Mouse (Mus musculus) lung, embryonic 14.5 days (tissue): Measurements from ENCODE around the gene Klrg1. TPM values are rescaled to one million over a fixed set of nuclear protein-coding genes. Genes with fewer than 3 reads are reported as not detected.

Experiments
- ATAC-seq: fragments of 200-750 bp; cut with Nextera tagmentation; 2 replicates; pipeline ENCODE4 v1.8.0; 2017; ENCODE audit warnings: mild to moderate bottlenecking, moderate TSS enrichment, moderate library complexity; ENCODE audit not compliant: insufficient read depth
- DNase-seq: peaks from one replicate; pipeline ENCODE4 v3.0.0-alpha.2; 2015
- H3K27ac ChIP-seq: fragments of 300-500 bp; sonication (generic); 2 replicates; pipeline ENCODE4 v1.5.1; 2014; ENCODE audit warnings: low read depth, mild to moderate bottlenecking, moderate library complexity
- H3K27me3 ChIP-seq: fragments of 300-500 bp; sonication (generic); 2 replicates; pipeline ENCODE4 v1.6.1; 2014; ENCODE audit warnings: low read length, control low read depth; ENCODE audit not compliant: insufficient read depth
- H3K36me3 ChIP-seq: fragments of 300-500 bp; sonication (generic); 2 replicates; pipeline ENCODE4 v1.6.1; 2014; ENCODE audit warnings: control low read depth; ENCODE audit not compliant: insufficient read depth
- H3K4me1 ChIP-seq: fragments of 300-500 bp; sonication (generic); 2 replicates; pipeline ENCODE4 v1.6.1; 2014; ENCODE audit warnings: antibody characterized with exemption, control low read depth; ENCODE audit not compliant: insufficient read depth
- H3K4me2 ChIP-seq: fragments of 300-500 bp; sonication (generic); 2 replicates; pipeline ENCODE4 v1.6.1; 2014; ENCODE audit warnings: mild to moderate bottlenecking
- H3K4me3 ChIP-seq: fragments of 300-500 bp; sonication (generic); 2 replicates; pipeline ENCODE4 v1.5.1; 2014; ENCODE audit warnings: low read depth, low read length
- H3K9ac ChIP-seq: fragments of 300-500 bp; sonication (generic); 2 replicates; pipeline ENCODE4 v1.6.1; 2014
- H3K9me3 ChIP-seq: fragments of 300-500 bp; sonication (generic); 2 replicates; pipeline ENCODE4 v1.6.1; 2016; ENCODE audit warnings: low read depth, low read length, control low read depth
- CTCF ChIP-seq: IDR thresholded peaks from 2 replicates; pipeline ENCODE4 v1.5.1; 2016; ENCODE audit warnings: antibody characterized with exemption, low read depth
- WGBS: fragments of 180-500 bp; shearing (Covaris S2); extraction: QIAGEN DNeasy Blood & Tissue Kit; methylation state at CpG from one replicate; pipeline ENCODE4 v1.1.7; 2014; 5-methylcytosine and 5-hydroxymethylcytosine counted together
- polyA plus RNA-seq: library from polyadenylated mRNA; unstranded; fragments of >200 nt; fragmentation: Nextera tagmentation; extraction: Ambion mirVana; gene quantifications from 2 replicates; pipeline ENCODE4 v1.2.1, GENCODE M21; 2014

Klrg1 gene
- 0.14 TPM in 1 of 2 replicates, not detected in the other for polyA plus RNA-seq

DNA sequence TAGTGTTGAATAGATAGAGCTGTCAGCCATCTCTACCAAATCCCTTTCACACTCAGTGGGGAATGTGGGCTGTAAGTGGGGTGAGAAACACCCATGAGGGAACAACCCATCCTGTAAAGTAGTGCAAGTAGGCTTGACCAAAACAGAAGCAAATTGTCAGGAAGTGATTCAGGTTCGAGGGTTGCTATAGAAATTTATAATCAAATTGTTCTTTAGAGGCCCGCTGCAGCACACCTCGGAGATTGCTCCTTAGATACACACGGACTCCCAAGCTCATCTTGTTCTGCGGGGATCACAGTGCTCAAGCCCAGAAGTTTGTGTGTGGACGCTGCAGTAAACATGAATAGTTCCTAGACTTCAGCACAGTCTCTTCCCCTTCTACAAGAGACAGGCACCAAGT is at the start of gene Klrg1:
Gene Klrg1 (minus strand): TSS at position 101 of the 400 bp plus-strand sequence.
- TF ChIP-seq CTCF = no peak
- Histone ChIP-seq H3K27me3 (no peaks in the 10 kb centered on the region), H3K4me2 (no peak within 1 kb of the TSS), H3K4me3 (no peak within 1 kb of the TSS), H3K27ac (no peak within 1 kb of the TSS), H3K4me1 (no peaks in the 10 kb centered on the region), H3K9me3 (no peaks in the 10 kb centered on the region), H3K36me3 (no peaks in the 10 kb centered on the region), H3K9ac (no peak within 1 kb of the TSS)
- DNase-seq (no peak), ATAC-seq (no peak)
- 71% methylated on average over 6 of the region's 6 CpGs for WGBS

DNA sequence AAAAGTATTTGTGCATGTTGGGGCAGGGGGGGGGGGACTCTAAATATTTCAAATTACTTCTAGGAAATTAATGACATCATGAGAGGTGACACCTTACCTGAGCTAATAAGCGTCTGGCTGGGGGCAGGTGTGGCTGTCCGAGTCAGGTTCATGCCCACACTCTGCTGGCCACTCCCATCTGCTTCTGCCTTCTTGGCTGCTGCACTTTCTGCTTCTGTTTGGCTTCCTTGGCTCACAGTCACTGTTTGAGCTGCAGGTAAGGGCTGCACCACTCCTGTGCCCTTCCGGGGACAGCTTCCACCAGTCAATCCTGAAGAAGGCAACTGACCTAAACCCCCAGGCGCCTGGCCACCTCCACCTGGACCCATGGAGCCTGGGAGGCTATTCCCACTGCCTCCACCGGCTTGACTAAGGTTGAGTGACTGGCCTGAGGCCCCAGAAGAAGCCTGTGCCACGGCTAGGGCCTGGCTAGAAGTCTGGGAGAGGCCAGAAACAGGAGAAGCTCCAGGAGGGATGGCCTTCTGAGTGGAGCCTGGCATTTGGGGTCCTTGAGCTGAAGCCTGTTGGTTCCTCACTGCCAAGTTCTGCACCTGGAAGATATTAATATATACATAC is 42.8 kb upstream of the Klrg1 start:
- no peak overlapping the region for H3K4me2 ChIP-seq
- no peak overlapping the region for H3K4me3 ChIP-seq
- H3K36me3 ChIP-seq = peaks cover 62% of the 10 kb centered on the region
- ATAC-seq (no peak), DNase-seq (no peak)
- H3K27me3 ChIP-seq = no peaks in the 10 kb centered on the region
- no peak overlapping the region for H3K27ac ChIP-seq
- WGBS = 84% methylated on average over 6 of the region's 6 CpGs
- no peak overlapping the region for H3K9ac ChIP-seq
- H3K4me1 ChIP-seq = no peaks in the 10 kb centered on the region
- TF ChIP-seq CTCF = no peak
- H3K9me3 ChIP-seq = no peaks in the 10 kb centered on the region

DNA sequence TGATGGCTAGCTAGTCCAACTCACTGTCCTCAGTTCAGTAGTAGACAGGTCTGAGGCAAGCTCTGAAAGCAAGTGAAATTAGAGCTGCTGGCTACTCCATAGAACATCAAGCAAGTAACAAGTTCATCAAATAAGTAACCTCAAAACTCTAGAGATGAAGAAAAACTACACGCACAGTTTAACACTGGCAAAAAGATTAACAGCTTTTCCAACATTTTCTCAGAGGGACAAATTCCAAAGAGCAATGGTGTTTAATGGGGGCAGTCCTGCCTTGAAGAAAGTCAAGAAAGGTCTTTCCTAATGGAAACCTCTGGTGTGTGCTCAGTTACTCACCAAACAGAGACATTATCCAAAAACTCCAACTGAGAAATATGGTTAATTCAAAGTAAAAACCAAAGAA is 36.0 kb upstream of the Klrg1 start:
- ATAC-seq = no peak
- Histone ChIP-seq H3K4me3 (no peak overlapping the region), H3K36me3 (peaks cover 95% of the 10 kb centered on the region), H3K4me2 (no peak overlapping the region), H3K9ac (no peak overlapping the region), H3K27ac (no peak overlapping the region), H3K4me1 (no peaks in the 10 kb centered on the region), H3K9me3 (no peaks in the 10 kb centered on the region), H3K27me3 (no peaks in the 10 kb centered on the region)
- WGBS = 88% methylated on average over 1 of the region's 1 CpGs
- DNase-seq = no peak
- TF ChIP-seq CTCF = no peak

DNA sequence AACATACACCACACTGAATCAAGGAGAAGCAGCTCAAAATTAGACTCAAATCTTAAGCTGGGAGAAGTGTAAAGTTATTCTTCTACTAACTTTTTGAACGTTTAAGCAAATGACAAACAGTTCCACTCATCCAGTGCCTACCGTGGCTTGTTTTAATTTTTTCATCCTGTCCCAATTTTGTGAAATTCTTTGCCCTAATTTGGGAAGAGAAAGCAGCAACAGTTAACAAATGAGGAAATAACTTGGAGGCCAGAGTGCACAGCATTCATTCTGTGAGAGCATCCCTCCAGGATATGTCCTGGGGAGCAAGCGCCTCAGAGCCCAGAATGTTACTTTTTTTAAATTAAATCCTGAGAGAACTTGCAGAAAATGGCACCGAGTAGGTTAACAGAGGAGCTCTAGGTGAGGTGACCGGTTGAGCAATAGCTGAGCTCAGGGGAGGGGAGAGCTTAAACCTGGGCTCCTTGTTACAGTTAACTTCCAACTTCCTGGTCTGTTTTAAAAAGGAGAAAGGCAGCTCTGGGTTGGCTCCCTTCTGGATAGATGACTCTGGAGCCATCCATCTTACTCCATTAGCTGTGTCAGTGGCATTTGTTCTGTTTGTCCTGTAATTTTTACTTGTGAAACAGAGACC is 27.6 kb upstream of the Klrg1 start:
- Histone ChIP-seq H3K9ac (peak overlapping the region; percentile 93), H3K27ac (no peak overlapping the region), H3K4me2 (peak overlapping the region; percentile 86), H3K9me3 (no peaks in the 10 kb centered on the region), H3K4me3 (peak overlapping the region; percentile 84), H3K4me1 (peaks cover 6% of the 10 kb centered on the region; the same call in 1 of the 2 replicates), H3K27me3 (no peaks in the 10 kb centered on the region), H3K36me3 (peaks cover 39% of the 10 kb centered on the region)
- ATAC-seq (no peak), DNase-seq (no peak)
- 49% methylated on average over 5 of the region's 5 CpGs for WGBS
- TF ChIP-seq CTCF = no peak

DNA sequence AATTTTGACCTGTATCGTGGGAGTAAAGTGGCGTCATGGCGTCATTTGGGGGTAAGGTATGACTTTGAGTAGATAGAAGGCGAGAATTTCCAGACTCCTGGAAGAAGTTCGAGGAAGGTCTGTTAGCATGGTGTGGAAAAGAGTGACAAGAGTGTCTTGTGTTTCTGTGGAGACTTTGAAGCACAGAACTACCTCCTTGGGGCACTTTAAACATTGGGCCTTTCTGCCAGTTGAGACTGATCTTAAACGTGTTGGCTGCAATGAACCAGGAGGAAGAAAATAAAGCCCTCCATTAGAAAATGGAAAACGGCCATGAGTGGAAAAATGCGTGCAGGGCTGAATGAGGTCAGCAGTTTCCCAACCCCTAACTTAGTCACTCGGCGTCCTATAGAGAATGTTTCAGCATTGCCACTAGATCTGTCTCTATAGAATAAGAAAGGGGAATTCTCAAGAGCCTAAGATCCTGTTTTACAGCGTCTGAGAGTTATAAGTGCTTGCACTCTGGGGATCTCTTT is 26.8 kb upstream of the Klrg1 start:
- Histone ChIP-seq H3K9ac (peak overlapping the region; percentile 93), H3K36me3 (peaks cover 31% of the 10 kb centered on the region), H3K27ac (no peak overlapping the region; the same call in 1 of the 2 replicates), H3K27me3 (no peaks in the 10 kb centered on the region), H3K4me3 (peak overlapping the region; percentile 84), H3K9me3 (no peaks in the 10 kb centered on the region), H3K4me1 (peaks cover 6% of the 10 kb centered on the region; the same call in 1 of the 2 replicates), H3K4me2 (peak overlapping the region; percentile 86)
- 6% methylated on average over 11 of the region's 11 CpGs for WGBS
- TF ChIP-seq CTCF = no peak
- ATAC-seq (no peak), DNase-seq (no peak)

DNA sequence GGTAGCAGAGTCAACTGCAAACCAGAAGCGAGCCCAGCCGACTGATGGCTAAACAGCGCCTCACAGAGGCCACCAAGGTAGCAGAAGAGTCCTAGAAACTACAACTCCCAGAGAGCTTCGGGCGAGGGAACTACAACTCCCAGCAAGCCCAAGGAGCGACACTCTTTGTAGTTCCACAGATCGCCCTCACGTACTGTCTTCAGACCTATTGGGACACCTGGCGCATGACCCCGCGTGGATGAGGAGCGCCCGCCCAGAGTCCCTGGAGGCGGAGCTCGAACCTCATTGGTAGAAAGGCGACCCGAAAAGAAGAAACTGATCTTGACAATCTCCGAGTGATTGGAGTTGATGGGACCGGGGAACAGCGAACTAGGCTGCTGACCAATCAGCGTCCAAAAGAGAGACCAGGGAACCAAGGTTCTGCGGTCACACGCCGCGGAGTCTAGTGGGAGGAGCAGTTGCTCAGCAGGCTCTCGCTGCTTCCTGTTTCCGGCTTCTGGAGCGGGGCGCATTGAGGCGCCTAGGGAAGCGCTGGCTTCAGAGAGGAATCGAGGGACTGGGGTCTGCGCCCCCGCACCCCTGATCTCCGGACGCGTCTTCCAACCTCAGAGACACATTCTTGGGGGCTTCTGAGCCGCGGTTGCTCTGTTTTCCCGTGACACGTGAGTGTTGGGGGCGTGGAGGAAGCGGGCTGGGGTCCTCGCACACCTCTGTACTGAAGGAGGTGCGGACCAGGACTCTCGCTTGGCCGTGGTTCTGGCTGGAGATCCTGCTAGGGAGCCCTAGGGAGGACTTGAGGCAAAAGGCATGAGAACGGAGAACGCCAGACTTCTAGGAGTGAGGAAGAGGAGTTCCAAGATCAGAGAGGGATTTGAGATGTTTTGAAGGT is 26.1 kb upstream of the Klrg1 start, which contains the start of gene M6pr:
Gene M6pr (plus strand): TSS at position 216 of the 889 bp plus-strand sequence.
- H3K27ac ChIP-seq = peak within 1 kb of the TSS; percentile 77
- WGBS = under 1% methylated on average over 49 of the region's 49 CpGs
- peak within 1 kb of the TSS; percentile 86 for H3K4me2 ChIP-seq
- TF ChIP-seq CTCF = peak; percentile 84
- DNase-seq (peak; percentile 97), ATAC-seq (peak; percentile 99)
- no peaks in the 10 kb centered on the region for H3K9me3 ChIP-seq
- H3K9ac ChIP-seq = peak within 1 kb of the TSS; percentile 93
- peaks cover 24% of the 10 kb centered on the region for H3K36me3 ChIP-seq
- H3K4me3 ChIP-seq = peak within 1 kb of the TSS; percentile 84
- H3K4me1 ChIP-seq = peaks cover 6% of the 10 kb centered on the region; the same call in 1 of the 2 replicates
- H3K27me3 ChIP-seq = no peaks in the 10 kb centered on the region

DNA sequence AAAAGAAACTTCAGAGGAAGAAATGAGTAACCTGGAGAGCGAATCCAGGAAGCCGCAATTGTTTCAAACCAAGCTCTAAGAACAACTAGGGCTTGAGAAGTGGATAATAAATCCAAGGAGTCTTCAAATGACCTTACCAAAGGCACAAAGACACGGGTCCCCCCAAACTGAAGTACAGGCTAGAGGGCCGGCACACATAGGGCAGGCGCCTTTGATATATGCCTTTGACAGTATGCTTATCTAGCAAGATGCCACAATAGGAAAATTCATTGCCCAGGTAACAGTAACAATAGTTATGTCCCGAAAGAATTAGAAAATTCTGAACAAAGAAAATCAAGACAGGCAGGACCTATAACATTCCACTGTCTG is 25.4 kb upstream of the Klrg1 start:
- Histone ChIP-seq H3K4me1 (peaks cover 6% of the 10 kb centered on the region; the same call in 1 of the 2 replicates), H3K27ac (no peak overlapping the region), H3K4me2 (peak overlapping the region; percentile 46), H3K36me3 (peaks cover 18% of the 10 kb centered on the region), H3K9ac (no peak overlapping the region; the same call in 1 of the 2 replicates), H3K27me3 (no peaks in the 10 kb centered on the region), H3K4me3 (peak overlapping the region; percentile 84), H3K9me3 (no peaks in the 10 kb centered on the region)
- WGBS = 58% methylated on average over 6 of the region's 6 CpGs
- TF ChIP-seq CTCF = no peak
- DNase-seq (no peak), ATAC-seq (peak; percentile 18)
